Mouse (Mus musculus) embryonic facial prominence, embryonic 10.5 days (tissue): ENCODE results near the gene Pik3cb. TPM values are rescaled to one million over a fixed set of nuclear protein-coding genes. Genes with fewer than 3 reads are reported as not detected.

ENCODE experiments used
- DNase-seq: peaks from one replicate; pipeline ENCODE4 v3.0.0-alpha.2; 2017; ENCODE audit warnings: low spot score
- H3K27ac ChIP-seq: fragments of 300-500 bp; sonication (generic); replicated peaks from 2 replicates; pipeline ENCODE4 v1.5.1; 2016; ENCODE audit warnings: mild to moderate bottlenecking
- H3K27me3 ChIP-seq: fragments of 300-500 bp; sonication (generic); replicated peaks from 2 replicates; pipeline ENCODE4 v1.6.1; 2016; ENCODE audit warnings: low read depth, mild to moderate bottlenecking; ENCODE audit not compliant: poor library complexity, severe bottlenecking
- H3K36me3 ChIP-seq: fragments of 300-500 bp; sonication (generic); replicated peaks from 2 replicates; pipeline ENCODE4 v1.6.1; 2016; ENCODE audit warnings: mild to moderate bottlenecking, moderate library complexity
- H3K4me1 ChIP-seq: fragments of 300-500 bp; sonication (generic); 2 replicates; pipeline ENCODE4 v1.6.1; 2016
- H3K4me3 ChIP-seq: fragments of 300-500 bp; sonication (generic); 2 replicates; pipeline ENCODE4 v1.5.1; 2016; ENCODE audit warnings: mild to moderate bottlenecking, moderate library complexity
- H3K9me3 ChIP-seq: fragments of 300-500 bp; sonication (generic); 2 replicates; pipeline ENCODE4 v1.6.1; 2016; ENCODE audit warnings: mild to moderate bottlenecking
- WGBS: fragments of 180-500 bp; shearing (Covaris S2); methylation state at CpG from one replicate; pipeline ENCODE4 v1.1.7; 2016; 5-methylcytosine and 5-hydroxymethylcytosine counted together
- polyA plus RNA-seq: library from polyadenylated mRNA; unstranded; fragments of >200 nt; fragmentation: Nextera tagmentation; extraction: Ambion mirVana; gene quantifications from 2 replicates; pipeline ENCODE4 v1.2.1, GENCODE M21; 2016

Pik3cb gene
- polyA plus RNA-seq, 1 experiment from 2014 or later, result 1.3 TPM

DNA sequence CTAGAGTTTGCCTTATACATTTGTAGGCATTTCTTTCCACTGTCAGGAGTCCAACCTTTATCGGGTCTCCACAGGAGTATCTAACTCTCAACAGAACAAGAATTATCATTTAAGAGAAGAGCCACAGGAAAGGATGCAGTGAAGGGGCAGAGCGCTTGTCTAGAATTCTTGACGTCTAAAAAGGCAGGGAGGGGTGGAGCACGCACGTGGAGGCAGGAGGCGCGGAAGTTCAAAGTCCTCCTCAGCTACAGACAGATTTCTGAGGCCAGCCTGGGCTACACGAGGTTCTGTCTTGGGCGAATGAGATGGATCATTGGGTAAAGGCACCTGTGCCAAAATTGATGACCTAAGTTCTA lies 23.7 kb upstream of the Pik3cb start:
- 58% methylated on average over 9 of the region's 9 CpGs for WGBS
- Histone ChIP-seq H3K27me3 (no peaks in the 10 kb centered on the region), H3K36me3 (no peaks in the 10 kb centered on the region), H3K9me3 (no peaks in the 10 kb centered on the region), H3K27ac (peak overlapping the region; percentile 63), H3K4me1 (peaks cover 25% of the 10 kb centered on the region), H3K4me3 (peak overlapping the region; percentile 23; the same call in 1 of the 2 replicates)
- no peak for DNase-seq

DNA sequence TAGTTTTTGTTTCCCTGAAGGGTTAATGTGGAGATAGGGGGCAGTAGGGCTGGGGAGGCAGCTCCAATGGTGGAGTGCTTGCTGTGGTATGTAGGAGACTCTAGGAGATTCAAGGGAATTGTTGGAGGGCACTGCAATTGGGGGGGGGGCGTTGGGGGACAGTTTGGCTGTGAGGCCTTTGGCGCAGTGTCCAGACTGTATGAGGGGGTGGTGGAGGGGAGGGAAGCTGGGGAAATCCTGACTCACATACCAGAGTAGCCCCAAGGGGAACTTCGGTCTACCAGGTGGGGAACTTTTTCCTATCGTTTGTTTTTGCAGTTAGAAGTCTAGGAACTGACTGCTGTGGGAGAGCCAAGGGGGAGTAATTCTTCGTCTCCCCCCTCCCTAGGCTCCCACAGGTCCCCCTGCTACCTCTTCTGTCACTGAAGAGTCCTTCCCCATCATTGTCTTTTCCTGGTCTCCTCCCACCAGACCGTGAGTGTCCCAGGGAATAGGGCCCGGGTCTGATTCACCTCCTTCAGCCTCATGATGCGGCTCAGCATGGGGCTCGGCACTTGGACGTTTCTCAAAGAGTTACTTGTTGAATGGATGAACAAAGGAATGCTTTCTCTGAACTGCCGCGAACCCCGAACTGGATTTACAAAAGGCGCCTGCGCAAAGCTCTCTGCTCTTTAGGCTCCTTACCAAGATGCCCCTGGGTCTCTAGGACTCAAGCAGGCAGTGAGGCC lies 23.2 kb upstream of the Pik3cb start:
- Histone ChIP-seq H3K4me1 (peaks cover 24% of the 10 kb centered on the region), H3K36me3 (no peaks in the 10 kb centered on the region), H3K27me3 (no peaks in the 10 kb centered on the region), H3K27ac (peak overlapping the region; percentile 63), H3K4me3 (peak overlapping the region; percentile 23), H3K9me3 (no peaks in the 10 kb centered on the region)
- WGBS, result 8% methylated on average over 15 of the region's 15 CpGs
- peak; percentile 51 for DNase-seq

DNA sequence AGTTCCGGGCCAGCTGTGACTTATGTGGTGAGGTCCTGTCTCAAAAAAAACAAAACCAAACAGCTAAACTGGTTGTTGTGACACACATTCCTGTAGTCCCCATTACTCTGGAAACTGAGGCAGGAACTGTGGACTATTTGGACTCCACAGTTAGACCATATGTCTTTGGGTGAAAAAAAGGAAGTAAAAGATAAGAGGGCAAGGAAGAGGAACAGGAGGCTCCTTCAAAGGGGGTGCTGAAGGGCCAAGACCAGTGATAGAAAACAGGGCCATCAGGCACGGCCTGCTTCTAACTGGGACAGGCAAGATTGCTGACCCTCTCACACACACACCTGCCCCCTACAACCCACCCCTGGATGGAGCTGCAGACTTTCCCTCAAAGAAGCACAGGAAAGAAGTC lies 22.4 kb upstream of the Pik3cb start:
- Histone ChIP-seq H3K4me3 (no peak overlapping the region), H3K9me3 (no peaks in the 10 kb centered on the region), H3K27me3 (no peaks in the 10 kb centered on the region), H3K27ac (no peak overlapping the region; the same call in 1 of the 2 replicates), H3K36me3 (no peaks in the 10 kb centered on the region), H3K4me1 (peaks cover 24% of the 10 kb centered on the region)
- 82% methylated on average over 2 of the region's 2 CpGs for WGBS
- no peak for DNase-seq

DNA sequence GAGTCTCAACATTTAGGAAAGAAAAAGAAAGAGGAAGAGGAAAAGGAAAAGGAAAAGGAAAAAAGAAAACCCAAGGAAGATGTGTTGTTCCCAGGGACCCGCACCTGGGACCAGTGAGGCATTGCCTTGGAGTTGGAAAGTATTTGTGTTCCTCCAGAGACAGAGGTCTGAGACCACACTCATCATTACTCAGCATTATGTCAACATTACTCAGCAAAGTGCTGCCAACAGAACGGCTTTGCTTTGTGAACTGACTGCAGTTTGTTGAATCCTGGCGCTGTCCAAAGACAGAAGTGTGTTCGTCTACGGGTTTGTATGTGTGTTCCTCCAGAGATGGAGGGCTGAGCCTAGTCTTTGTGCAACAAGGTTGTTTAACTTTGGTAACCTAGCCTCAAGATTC lies 20.4 kb upstream of the Pik3cb start:
- no peak for DNase-seq
- H3K27ac ChIP-seq, result no peak overlapping the region
- 88% methylated on average over 5 of the region's 5 CpGs for WGBS
- peaks cover 16% of the 10 kb centered on the region for H3K4me1 ChIP-seq
- H3K9me3 ChIP-seq, result no peaks in the 10 kb centered on the region
- no peaks in the 10 kb centered on the region for H3K27me3 ChIP-seq
- no peaks in the 10 kb centered on the region for H3K36me3 ChIP-seq
- no peak overlapping the region for H3K4me3 ChIP-seq

DNA sequence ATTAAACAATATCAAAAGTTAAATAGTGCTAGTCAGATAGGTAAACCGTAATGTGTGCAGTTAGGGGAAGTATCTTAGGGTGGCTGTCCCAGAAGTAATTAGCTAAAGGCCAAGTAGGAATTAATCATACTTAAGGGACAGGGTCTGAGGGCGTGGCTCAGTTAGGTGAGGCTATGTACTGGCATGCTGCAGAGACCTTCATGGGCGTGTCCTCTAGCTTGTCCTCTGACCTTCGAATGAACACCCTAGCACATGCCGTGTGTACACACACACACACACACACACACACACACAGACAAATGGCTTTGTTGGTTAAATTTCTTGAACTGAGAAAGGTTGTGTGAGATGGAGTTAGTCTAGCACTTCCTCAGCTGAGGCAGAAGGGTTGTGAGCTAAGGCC lies 19.5 kb upstream of the Pik3cb start:
- H3K4me3 ChIP-seq, result no peak overlapping the region
- no peaks in the 10 kb centered on the region for H3K36me3 ChIP-seq
- WGBS, result 83% methylated on average over 5 of the region's 5 CpGs
- no peak for DNase-seq
- no peak overlapping the region for H3K27ac ChIP-seq
- peaks cover 15% of the 10 kb centered on the region for H3K4me1 ChIP-seq
- no peaks in the 10 kb centered on the region for H3K27me3 ChIP-seq
- H3K9me3 ChIP-seq, result no peaks in the 10 kb centered on the region

DNA sequence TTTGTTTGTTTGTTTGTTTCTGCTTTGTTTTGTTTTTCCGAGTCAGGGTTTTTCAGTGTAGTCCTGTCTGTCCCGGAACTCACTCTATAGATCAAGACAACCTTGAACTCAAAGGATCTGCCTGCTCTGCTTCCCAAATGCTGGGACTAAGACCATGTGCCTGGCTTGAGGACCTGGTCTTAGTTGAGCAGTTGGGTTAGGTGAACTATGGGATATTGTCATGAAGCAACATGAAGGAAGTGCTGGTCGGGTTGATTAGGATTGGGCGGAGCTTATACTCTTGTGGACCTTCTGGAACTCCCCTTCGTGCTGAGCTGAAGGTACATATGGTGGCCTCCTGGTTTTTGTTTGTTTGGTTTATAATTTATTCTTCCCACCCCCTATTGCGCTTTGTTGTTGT lies 18.3 kb upstream of the Pik3cb start:
- Histone ChIP-seq H3K9me3 (no peaks in the 10 kb centered on the region), H3K4me3 (no peak overlapping the region), H3K27ac (no peak overlapping the region), H3K27me3 (no peaks in the 10 kb centered on the region), H3K36me3 (no peaks in the 10 kb centered on the region), H3K4me1 (peaks cover 5% of the 10 kb centered on the region)
- DNase-seq, result no peak
- 87% methylated on average over 6 of the region's 6 CpGs for WGBS

DNA sequence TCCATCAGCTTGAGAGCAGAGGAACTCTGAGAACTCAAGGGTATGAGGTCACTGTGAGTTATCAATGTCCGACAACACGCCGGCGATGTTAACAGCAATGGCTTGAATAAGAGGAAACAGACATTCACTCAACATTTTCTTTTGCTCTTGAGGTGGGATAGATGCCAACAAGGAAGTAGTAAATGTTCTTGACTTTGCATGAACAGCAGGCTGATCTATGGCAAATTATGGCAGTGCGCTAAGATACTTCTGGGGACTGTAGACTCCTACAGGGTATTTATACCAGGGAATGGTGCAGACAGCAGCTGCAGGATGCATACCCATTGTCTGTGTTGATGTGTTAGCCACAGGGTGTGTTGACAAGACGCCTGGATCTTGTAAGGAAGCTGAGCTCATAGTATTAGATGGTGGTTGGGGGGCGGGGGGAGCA lies 17.8 kb upstream of the Pik3cb start:
- no peak for DNase-seq
- no peaks in the 10 kb centered on the region for H3K27me3 ChIP-seq
- H3K4me3 ChIP-seq, result no peak overlapping the region
- H3K4me1 ChIP-seq, result peaks cover under 1% of the 10 kb centered on the region; the same call in 1 of the 2 replicates
- H3K36me3 ChIP-seq, result no peaks in the 10 kb centered on the region
- 83% methylated on average over 7 of the region's 7 CpGs for WGBS
- no peak overlapping the region for H3K27ac ChIP-seq
- no peaks in the 10 kb centered on the region for H3K9me3 ChIP-seq

DNA sequence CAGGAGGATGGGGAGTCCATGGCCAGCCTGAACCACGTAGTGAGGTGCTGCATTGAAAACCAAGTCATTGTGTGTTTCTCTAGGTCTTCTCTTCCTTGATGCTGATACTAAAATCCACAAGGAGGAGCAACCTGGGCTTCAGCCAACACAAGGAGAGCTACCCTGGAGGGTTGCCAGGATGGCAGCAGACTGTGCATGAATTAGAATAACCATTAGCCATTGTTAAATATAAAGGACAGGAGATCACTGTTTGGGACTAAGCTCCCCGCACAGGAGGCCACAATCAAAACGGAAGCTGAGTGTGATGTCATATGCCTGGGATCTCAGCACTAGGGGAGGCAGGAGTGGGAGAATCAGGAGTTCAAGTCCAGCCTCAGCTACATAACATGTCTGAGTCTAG lies 13.2 kb upstream of the Pik3cb start:
- no peaks in the 10 kb centered on the region for H3K9me3 ChIP-seq
- no peaks in the 10 kb centered on the region for H3K36me3 ChIP-seq
- H3K27me3 ChIP-seq, result no peaks in the 10 kb centered on the region
- no peak overlapping the region for H3K4me3 ChIP-seq
- 51% methylated on average over 3 of the region's 3 CpGs for WGBS
- no peak for DNase-seq
- no peak overlapping the region for H3K27ac ChIP-seq
- H3K4me1 ChIP-seq, result 0 out of 2 replicates have a peak, but pooled peaks cover 3% of the 10 kb centered on the region

DNA sequence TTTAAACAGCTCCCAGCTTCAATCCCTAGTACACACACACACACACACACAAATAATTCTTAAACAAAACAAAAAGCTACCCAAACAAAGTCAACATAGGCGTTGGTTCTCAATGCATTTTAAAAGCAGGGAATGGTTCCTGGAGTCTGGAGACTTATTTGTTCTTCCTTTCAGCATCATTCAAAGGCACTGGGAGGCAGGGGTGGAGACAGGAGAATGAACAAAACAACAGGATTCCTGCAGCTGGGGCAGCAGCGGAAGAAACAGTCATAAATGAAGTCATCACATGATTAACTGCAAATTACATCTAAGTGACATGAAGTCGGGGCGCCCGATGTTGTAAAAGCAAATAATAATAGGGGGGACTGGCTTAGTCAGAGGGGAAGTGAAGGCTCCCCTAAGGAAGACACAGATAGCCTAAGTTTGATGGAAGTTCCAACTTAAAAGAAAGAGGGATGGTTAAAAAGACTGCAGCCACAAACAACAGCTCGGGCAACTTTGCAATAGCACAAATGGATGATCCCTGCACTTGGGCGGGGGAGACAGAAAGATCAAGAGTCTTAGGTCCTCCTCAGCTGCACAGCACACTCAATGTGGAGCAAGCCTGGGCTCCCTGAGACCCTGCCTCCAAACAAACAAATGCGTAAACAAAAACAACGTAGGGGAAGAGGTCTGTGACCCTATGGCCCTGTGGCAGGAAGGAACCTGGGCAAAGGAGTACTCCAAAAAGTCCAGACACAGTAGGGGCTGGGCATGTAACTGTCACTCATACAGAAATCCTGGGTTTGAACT lies 12.5 kb upstream of the Pik3cb start:
- Histone ChIP-seq H3K9me3 (no peaks in the 10 kb centered on the region), H3K4me1 (0 out of 2 replicates have a peak, but pooled peaks cover 3% of the 10 kb centered on the region), H3K4me3 (no peak overlapping the region), H3K27ac (no peak overlapping the region), H3K27me3 (no peaks in the 10 kb centered on the region), H3K36me3 (no peaks in the 10 kb centered on the region)
- 55% methylated on average over 9 of the region's 9 CpGs for WGBS
- no peak for DNase-seq

DNA sequence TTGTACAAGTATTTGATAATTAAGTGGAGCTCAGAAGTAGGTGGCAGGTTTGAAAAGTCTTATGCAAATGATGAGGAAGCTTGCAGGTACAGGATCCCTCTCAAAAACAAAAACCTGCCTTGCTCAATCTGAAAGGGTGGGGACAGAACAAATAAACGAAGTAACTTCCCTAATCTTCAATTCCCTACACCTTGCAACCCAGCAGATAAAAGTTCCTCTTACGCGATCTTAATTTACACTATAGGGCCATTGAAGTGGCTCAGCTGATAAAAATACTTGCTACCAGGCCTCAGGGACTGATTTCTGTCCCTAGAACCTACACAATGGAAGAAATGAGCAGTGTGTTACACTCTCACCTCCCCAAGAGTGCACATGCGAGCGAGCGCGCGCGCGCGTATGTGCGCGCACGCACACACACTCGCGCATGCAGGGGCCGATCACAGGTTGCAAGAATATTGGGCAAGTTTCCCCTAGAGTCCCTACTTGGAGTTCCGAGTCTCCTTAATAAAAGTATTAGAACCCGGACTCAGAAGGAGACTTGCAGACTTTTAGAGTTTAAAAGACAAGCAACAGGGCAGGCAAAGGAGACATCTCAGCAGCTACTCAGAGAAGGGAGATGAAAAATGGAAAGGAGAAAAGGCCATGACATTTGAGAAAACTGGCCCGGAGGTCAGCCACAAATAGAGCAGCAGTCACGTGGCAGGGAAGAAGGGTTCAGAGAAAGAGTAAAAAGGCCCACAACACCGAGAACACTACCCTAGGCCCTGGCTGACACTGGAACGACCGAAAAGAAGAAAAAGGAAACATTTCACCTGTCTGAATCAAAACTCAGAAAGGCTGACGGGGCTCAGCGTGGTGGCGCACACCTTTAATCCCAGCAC lies 6.7 kb upstream of the Pik3cb start:
- H3K36me3 ChIP-seq, result no peaks in the 10 kb centered on the region
- no peak for DNase-seq
- H3K9me3 ChIP-seq, result no peaks in the 10 kb centered on the region
- no peak overlapping the region for H3K27ac ChIP-seq
- no peak overlapping the region for H3K4me3 ChIP-seq
- peaks cover 5% of the 10 kb centered on the region for H3K27me3 ChIP-seq
- 0 out of 2 replicates have a peak, but pooled peaks cover 3% of the 10 kb centered on the region for H3K4me1 ChIP-seq
- WGBS, result 84% methylated on average over 27 of the region's 27 CpGs

DNA sequence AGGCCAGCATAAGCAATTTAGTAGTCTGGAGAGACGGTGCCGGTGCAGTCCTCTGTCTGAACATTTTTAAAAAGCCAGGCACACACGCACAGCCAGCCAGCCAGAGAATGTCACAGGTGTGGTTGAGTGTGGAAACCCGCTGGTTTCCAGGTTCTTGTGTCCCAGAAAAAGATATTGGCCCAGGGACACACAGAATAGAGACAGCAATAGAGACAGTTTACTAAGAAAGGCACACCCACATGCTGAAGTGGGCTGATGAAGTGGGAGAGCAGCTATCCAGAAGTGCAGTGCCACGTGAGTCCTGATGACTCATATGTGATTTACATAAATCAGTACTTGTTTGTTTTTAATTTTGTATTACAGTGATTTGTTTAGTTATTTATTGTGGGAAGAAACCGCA lies 5.3 kb upstream of the Pik3cb start:
- Histone ChIP-seq H3K4me3 (no peak overlapping the region), H3K27me3 (peaks cover 18% of the 10 kb centered on the region), H3K4me1 (peaks cover 5% of the 10 kb centered on the region; the same call in 1 of the 2 replicates), H3K27ac (no peak overlapping the region), H3K9me3 (no peaks in the 10 kb centered on the region), H3K36me3 (no peaks in the 10 kb centered on the region)
- no peak for DNase-seq
- WGBS, result 68% methylated on average over 6 of the region's 6 CpGs

DNA sequence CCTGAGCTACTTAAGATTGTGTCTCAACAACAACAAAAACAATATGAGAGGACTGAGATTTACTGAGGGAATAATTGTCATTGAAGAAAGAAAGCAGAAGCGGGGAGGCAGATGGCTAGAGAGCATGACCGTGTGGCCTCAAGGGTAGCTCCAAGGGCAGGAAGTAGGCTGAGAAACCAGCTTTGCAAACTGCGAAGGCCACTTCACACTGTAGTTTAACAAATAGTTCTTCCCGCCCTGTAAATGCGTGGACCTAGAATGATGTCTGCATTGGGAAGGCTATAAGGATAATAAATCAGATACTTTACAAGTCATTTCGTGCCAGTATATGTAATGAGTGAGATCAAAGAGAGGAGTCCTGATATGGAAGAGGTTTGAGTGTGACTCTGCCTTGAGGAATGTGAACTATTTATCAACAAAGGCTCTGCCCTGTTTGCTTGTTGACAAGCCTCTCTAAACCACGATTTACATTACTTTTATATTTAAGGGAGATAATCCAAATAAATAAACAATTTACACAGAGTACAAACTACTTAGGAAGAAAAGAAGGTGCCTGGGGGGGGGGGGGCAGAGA lies 4.1 kb upstream of the Pik3cb start:
- peaks cover 19% of the 10 kb centered on the region for H3K27me3 ChIP-seq
- no peak overlapping the region for H3K4me3 ChIP-seq
- no peaks in the 10 kb centered on the region for H3K36me3 ChIP-seq
- H3K27ac ChIP-seq, result no peak overlapping the region
- no peak for DNase-seq
- H3K9me3 ChIP-seq, result no peaks in the 10 kb centered on the region
- peaks cover 10% of the 10 kb centered on the region for H3K4me1 ChIP-seq
- WGBS, result 64% methylated on average over 7 of the region's 7 CpGs
